Mouse (Mus musculus) spleen, adult 18-20 months (tissue): Measurements from ENCODE around the gene Zfr.

ENCODE experiments used
- DNase-seq, 2 experiments: peaks; one replicate each; pipeline ENCODE4 v3.0.0; 2022; ENCODE audit warnings: mixed read lengths in 2 of 2

Gene Zfr

GRCm38 (mm10) chr15:12117242-12118092 is at the start of gene Zfr:
TSS of gene Zfr (plus strand) at chr15:12117831.
- peak; percentile 86 to 88 for DNase-seq

- no peak for DNase-seq
Measured at GRCm38 (mm10) chr15:12067971-12068370, 49.7 kb upstream of the Zfr start.

- no peak for DNase-seq
Measured at GRCm38 (mm10) chr15:12068395-12069218, 49.0 kb upstream of the Zfr start.

GRCm38 (mm10) chr15:12072709-12073336 is 44.8 kb upstream of the Zfr start:
- no peak for DNase-seq

- no peak for DNase-seq
Measured at GRCm38 (mm10) chr15:12074426-12074825, 43.2 kb upstream of the Zfr start.

GRCm38 (mm10) chr15:12082344-12082743 is 35.3 kb upstream of the Zfr start:
- no peak for DNase-seq

GRCm38 (mm10) chr15:12084164-12084563 is 33.5 kb upstream of the Zfr start:
- no peak for DNase-seq

- DNase-seq = peak in 1 of 2 experiments; percentile 59
Measured at GRCm38 (mm10) chr15:12084859-12085258, 32.8 kb upstream of the Zfr start.

- no peak for DNase-seq
Measured at GRCm38 (mm10) chr15:12087634-12088033, 30.0 kb upstream of the Zfr start.

GRCm38 (mm10) chr15:12088091-12088490 is 29.5 kb upstream of the Zfr start:
- DNase-seq = no peak

- DNase-seq = no peak
Measured at GRCm38 (mm10) chr15:12090087-12090486, 27.5 kb upstream of the Zfr start.

GRCm38 (mm10) chr15:12090981-12091669 is 26.5 kb upstream of the Zfr start:
- no peak for DNase-seq

- peak in 1 of 2 experiments; percentile 63 for DNase-seq
Measured at GRCm38 (mm10) chr15:12091781-12092458, 25.7 kb upstream of the Zfr start.

GRCm38 (mm10) chr15:12093026-12093960 is 24.3 kb upstream of the Zfr start:
- no peak for DNase-seq

GRCm38 (mm10) chr15:12093961-12094566 is 23.6 kb upstream of the Zfr start:
- no peak for DNase-seq

- DNase-seq = no peak
Measured at GRCm38 (mm10) chr15:12096447-12096846, 21.2 kb upstream of the Zfr start.

- no peak for DNase-seq
Measured at GRCm38 (mm10) chr15:12097344-12097743, 20.3 kb upstream of the Zfr start.

- DNase-seq = no peak
Measured at GRCm38 (mm10) chr15:12100912-12101311, 16.7 kb upstream of the Zfr start.

- DNase-seq = no peak
Measured at GRCm38 (mm10) chr15:12103763-12104162, 13.9 kb upstream of the Zfr start.

GRCm38 (mm10) chr15:12104827-12105226 is 12.8 kb upstream of the Zfr start:
- DNase-seq = no peak
